Mouse (Mus musculus): ENCODE measurements around the gene Iqgap1. TPM values are rescaled to one million over a fixed set of nuclear protein-coding genes. Genes with fewer than 3 reads are reported as not detected.

The Iqgap1 gene
- polyA plus RNA-seq, 1 experiment from 2014 or later, result 21.7 TPM

GRCm38 (mm10) chr7:80719582-80719981, 106.2 kb downstream of the Iqgap1 start:
- peaks cover 81% of the 10 kb centered on the region for H3K36me3 ChIP-seq
- no peak overlapping the region for H3K4me2 ChIP-seq (replicated peaks)
- H3K4me3 ChIP-seq (replicated peaks), result no peak overlapping the region
- ATAC-seq, result no peak
- H3K27ac ChIP-seq, result no peak overlapping the region
- WGBS, result 97% methylated on average over 7 of the region's 7 CpGs
- H3K4me1 ChIP-seq (replicated peaks), result peaks cover 6% of the 10 kb centered on the region; the same call in 1 of the 2 replicates
- H3K27me3 ChIP-seq, result no peaks in the 10 kb centered on the region
- H3K9me3 ChIP-seq, result no peaks in the 10 kb centered on the region
- no peak overlapping the region for H3K9ac ChIP-seq (replicated peaks)

DNA sequence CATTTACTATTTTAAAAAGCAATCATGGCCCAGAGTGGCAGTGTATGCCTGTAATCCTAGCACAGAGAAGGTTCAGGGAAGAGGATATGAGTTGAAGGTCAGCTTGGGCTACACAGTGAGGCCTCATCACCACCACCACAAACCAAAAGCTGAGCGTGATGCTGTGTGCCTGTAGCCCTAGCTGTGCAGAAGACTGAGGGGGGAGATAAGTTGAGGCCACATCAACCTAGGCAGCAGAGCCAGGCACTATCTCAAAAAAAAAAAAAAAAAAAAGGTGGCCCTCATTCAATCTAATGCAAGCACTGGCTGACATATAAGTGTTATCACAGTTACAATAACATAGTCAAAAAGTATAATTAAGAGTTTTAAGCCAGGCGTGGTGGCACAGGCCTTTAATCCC, 106.7 kb downstream of the Iqgap1 start:
- Histone ChIP-seq H3K9me3 (no peaks in the 10 kb centered on the region), H3K36me3 (peaks cover 78% of the 10 kb centered on the region), H3K4me3 (replicated peaks) (no peak overlapping the region), H3K9ac (replicated peaks) (no peak overlapping the region), H3K4me1 (replicated peaks) (peaks cover 6% of the 10 kb centered on the region; the same call in 1 of the 2 replicates), H3K27me3 (no peaks in the 10 kb centered on the region), H3K27ac (no peak overlapping the region), H3K4me2 (replicated peaks) (no peak overlapping the region)
- ATAC-seq, result no peak
- 89% methylated on average over 2 of the region's 2 CpGs for WGBS

GRCm38 (mm10) chr7:80718471-80718870, 107.3 kb downstream of the Iqgap1 start:
- no peak for ATAC-seq
- Histone ChIP-seq H3K4me1 (replicated peaks) (peaks cover 6% of the 10 kb centered on the region; the same call in 1 of the 2 replicates), H3K9ac (replicated peaks) (no peak overlapping the region), H3K4me3 (replicated peaks) (no peak overlapping the region), H3K4me2 (replicated peaks) (no peak overlapping the region), H3K27me3 (no peaks in the 10 kb centered on the region), H3K9me3 (no peaks in the 10 kb centered on the region), H3K27ac (no peak overlapping the region), H3K36me3 (peaks cover 74% of the 10 kb centered on the region)
- 64% methylated on average over 8 of the region's 8 CpGs for WGBS

DNA sequence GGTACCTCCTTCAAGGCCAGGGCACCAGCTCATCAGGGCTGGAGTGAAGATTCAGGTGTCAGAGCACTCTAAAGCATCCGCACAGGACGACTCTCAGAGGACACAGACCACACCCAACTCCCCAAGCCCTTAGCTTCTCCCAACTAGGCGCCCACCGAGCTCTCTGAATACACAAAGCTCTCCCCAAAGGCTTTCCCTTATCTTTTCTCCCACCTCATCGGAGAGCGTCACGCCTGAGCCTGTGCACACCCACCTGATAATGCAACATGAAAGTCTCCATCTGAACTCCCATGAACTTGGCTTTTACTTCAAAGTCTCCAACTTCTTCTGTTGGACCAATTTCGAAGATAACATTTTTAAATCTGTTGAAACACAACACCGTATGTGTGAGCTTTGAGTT, 109.0 kb downstream of the Iqgap1 start:
- H3K4me3 ChIP-seq (replicated peaks), result no peak overlapping the region
- H3K27me3 ChIP-seq, result no peaks in the 10 kb centered on the region
- peaks cover 68% of the 10 kb centered on the region for H3K36me3 ChIP-seq
- WGBS, result 89% methylated on average over 9 of the region's 9 CpGs
- no peak overlapping the region for H3K27ac ChIP-seq
- peaks cover 6% of the 10 kb centered on the region; the same call in 1 of the 2 replicates for H3K4me1 ChIP-seq (replicated peaks)
- no peak for ATAC-seq
- H3K9ac ChIP-seq (replicated peaks), result no peak overlapping the region
- no peaks in the 10 kb centered on the region for H3K9me3 ChIP-seq
- H3K4me2 ChIP-seq (replicated peaks), result no peak overlapping the region

- 84% methylated on average over 7 of the region's 7 CpGs for WGBS
- H3K4me1 ChIP-seq (replicated peaks), result no peaks in the 10 kb centered on the region
- H3K4me3 ChIP-seq (replicated peaks), result no peak overlapping the region
- no peak overlapping the region for H3K4me2 ChIP-seq (replicated peaks)
- peaks cover 61% of the 10 kb centered on the region for H3K36me3 ChIP-seq
- no peaks in the 10 kb centered on the region for H3K9me3 ChIP-seq
- H3K9ac ChIP-seq (replicated peaks), result no peak overlapping the region
- H3K27me3 ChIP-seq, result no peaks in the 10 kb centered on the region
- no peak for ATAC-seq
- no peak overlapping the region for H3K27ac ChIP-seq
Measured at GRCm38 (mm10) chr7:80715306-80715705, 110.5 kb downstream of the Iqgap1 start.

- Histone ChIP-seq H3K9ac (replicated peaks) (no peak overlapping the region), H3K36me3 (peaks cover 39% of the 10 kb centered on the region), H3K9me3 (no peaks in the 10 kb centered on the region), H3K4me3 (replicated peaks) (no peak overlapping the region), H3K4me2 (replicated peaks) (no peak overlapping the region), H3K27ac (no peak overlapping the region), H3K4me1 (replicated peaks) (no peaks in the 10 kb centered on the region), H3K27me3 (no peaks in the 10 kb centered on the region)
- 88% methylated on average over 8 of the region's 8 CpGs for whole genome bisulfite sequencing
- ATAC-seq, result no peak
Measured at GRCm38 (mm10) chr7:80711496-80711895, 114.3 kb downstream of the Iqgap1 start.

GRCm38 (mm10) chr7:80710333-80710732, 115.4 kb downstream of the Iqgap1 start:
- Histone ChIP-seq H3K9me3 (no peaks in the 10 kb centered on the region), H3K36me3 (peaks cover 30% of the 10 kb centered on the region)

GRCm38 (mm10) chr7:80704066-80704465, 121.7 kb downstream of the Iqgap1 start:
- Histone ChIP-seq H3K9me3 (no peaks in the 10 kb centered on the region), H3K9ac (replicated peaks) (no peak overlapping the region), H3K4me3 (replicated peaks) (no peak overlapping the region), H3K4me2 (replicated peaks) (no peak overlapping the region), H3K27me3 (no peaks in the 10 kb centered on the region), H3K36me3 (0 out of 2 replicates have a peak, but pooled peaks cover 4% of the 10 kb centered on the region), H3K4me1 (replicated peaks) (no peaks in the 10 kb centered on the region), H3K27ac (no peak overlapping the region)
- no peak for ATAC-seq
- 91% methylated on average over 4 of the region's 4 CpGs for WGBS

More at GRCm38 (mm10) chr7:80710333-80710732, 115.4 kb downstream of the Iqgap1 start:
- Histone ChIP-seq H3K27ac (no peak overlapping the region), H3K9ac (replicated peaks) (no peak overlapping the region), H3K4me3 (replicated peaks) (no peak overlapping the region), H3K4me1 (replicated peaks) (no peaks in the 10 kb centered on the region), H3K27me3 (no peaks in the 10 kb centered on the region), H3K4me2 (replicated peaks) (no peak overlapping the region)
- 86% methylated on average over 7 of the region's 7 CpGs for WGBS
- ATAC-seq, result no peak

DNA sequence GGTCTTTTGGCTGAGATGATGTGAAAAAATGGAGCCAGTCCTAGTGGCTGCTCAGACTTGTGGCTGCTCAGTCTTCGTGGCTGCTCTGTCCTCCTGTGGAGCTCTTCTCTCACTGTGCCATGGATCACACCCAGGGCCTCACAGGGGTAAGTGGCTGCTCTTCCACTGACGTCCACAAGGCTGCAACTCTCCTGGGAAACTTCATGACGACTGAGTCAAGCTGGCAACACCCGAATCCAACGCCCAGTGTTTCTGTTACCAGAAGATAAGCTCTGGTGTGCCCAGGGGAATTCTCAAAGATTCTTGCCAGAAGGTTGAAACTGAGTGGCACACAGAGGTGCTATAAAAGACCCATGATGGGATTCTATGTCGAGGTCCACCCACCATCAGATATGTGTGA, 123.3 kb downstream of the Iqgap1 start:
- no peak for ATAC-seq
- Histone ChIP-seq H3K4me2 (replicated peaks) (no peak overlapping the region), H3K9ac (replicated peaks) (no peak overlapping the region), H3K27me3 (no peaks in the 10 kb centered on the region), H3K4me3 (replicated peaks) (no peak overlapping the region), H3K9me3 (no peaks in the 10 kb centered on the region), H3K36me3 (0 out of 2 replicates have a peak, but pooled peaks cover under 1% of the 10 kb centered on the region), H3K27ac (no peak overlapping the region), H3K4me1 (replicated peaks) (no peaks in the 10 kb centered on the region)
- 66% methylated on average over 6 of the region's 6 CpGs for WGBS

DNA sequence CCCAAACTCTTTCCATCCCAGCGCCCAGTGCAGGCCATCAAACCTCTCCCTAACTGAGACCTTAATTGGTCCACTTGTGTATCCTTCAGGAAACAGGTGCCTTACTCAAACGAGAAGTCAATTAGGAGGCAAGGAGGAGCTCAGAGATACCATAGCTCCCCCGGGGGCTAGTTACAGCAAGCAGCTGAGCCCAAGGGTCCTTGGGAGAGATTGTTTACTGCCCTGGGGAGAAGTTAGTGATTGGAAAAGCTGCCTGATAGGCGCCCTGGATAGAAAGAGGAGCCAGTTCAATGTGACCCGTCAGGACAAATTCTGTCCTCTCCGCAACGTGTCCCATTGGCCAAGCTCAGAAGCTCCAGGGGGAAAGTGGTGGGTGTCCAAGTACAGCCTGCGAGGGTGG, 126.1 kb downstream of the Iqgap1 start:
- no peak overlapping the region for H3K27ac ChIP-seq
- H3K36me3 ChIP-seq, result no peaks in the 10 kb centered on the region
- H3K4me2 ChIP-seq (replicated peaks), result no peak overlapping the region
- no peak overlapping the region for H3K9ac ChIP-seq (replicated peaks)
- no peaks in the 10 kb centered on the region for H3K9me3 ChIP-seq
- WGBS, result 62% methylated on average over 8 of the region's 8 CpGs
- no peaks in the 10 kb centered on the region for H3K4me1 ChIP-seq (replicated peaks)
- no peak overlapping the region for H3K4me3 ChIP-seq (replicated peaks)
- no peaks in the 10 kb centered on the region for H3K27me3 ChIP-seq
- no peak for ATAC-seq

- H3K9ac ChIP-seq (replicated peaks), result no peak overlapping the region
- 57% methylated on average over 3 of the region's 3 CpGs for WGBS
- no peak for ATAC-seq
- H3K36me3 ChIP-seq, result no peaks in the 10 kb centered on the region
- H3K9me3 ChIP-seq, result no peaks in the 10 kb centered on the region
- no peaks in the 10 kb centered on the region for H3K27me3 ChIP-seq
- H3K4me2 ChIP-seq (replicated peaks), result no peak overlapping the region
- no peaks in the 10 kb centered on the region for H3K4me1 ChIP-seq (replicated peaks)
- no peak overlapping the region for H3K4me3 ChIP-seq (replicated peaks)
- H3K27ac ChIP-seq, result no peak overlapping the region
Measured at GRCm38 (mm10) chr7:80698940-80699339, 126.8 kb downstream of the Iqgap1 start.

DNA sequence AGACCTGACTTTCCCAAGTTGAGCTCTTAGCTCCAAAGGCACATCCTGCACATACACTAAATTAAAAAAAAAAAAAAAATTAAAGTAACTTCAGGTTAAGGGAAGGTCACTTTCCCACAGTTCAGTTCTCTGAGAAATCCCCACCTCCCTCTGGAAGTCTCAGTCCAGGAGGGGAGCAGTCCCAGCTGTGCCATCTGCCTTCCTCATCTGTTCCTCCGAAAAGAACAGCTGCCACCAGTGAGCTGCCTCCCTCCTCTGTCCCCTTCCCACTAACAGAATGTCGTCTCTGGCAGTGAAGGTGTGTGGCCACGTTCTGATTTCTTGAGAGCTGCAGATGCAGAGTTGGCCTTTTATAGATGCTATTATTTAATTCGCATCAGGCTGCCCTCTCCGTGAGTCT, 127.9 kb downstream of the Iqgap1 start:
- H3K36me3 ChIP-seq, result no peaks in the 10 kb centered on the region
- no peaks in the 10 kb centered on the region for H3K9me3 ChIP-seq
- H3K4me2 ChIP-seq (replicated peaks), result no peak overlapping the region
- H3K4me1 ChIP-seq (replicated peaks), result no peaks in the 10 kb centered on the region
- no peak overlapping the region for H3K9ac ChIP-seq (replicated peaks)
- no peak overlapping the region for H3K27ac ChIP-seq
- ATAC-seq, result no peak
- H3K27me3 ChIP-seq, result no peaks in the 10 kb centered on the region
- WGBS, result 65% methylated on average over 5 of the region's 5 CpGs
- H3K4me3 ChIP-seq (replicated peaks), result no peak overlapping the region

DNA sequence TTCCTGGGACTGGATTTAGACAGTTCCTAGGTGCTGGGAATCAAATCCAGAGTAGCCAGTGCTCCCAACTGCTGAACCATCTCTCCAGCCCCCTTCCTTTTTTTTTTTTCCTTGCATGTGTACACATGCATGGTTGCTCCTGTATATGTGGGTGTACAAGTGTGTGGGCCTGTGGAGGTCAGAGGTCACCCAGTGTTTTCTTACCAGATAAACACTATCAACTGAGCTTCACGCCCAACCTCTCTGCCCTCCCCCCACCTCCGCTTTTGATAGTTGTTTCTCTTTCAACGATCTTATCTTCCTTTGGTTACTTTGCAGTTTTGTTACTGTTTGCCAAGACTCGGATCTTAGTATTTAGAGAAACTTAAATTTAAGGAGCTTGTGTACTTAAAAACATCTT, 128.9 kb downstream of the Iqgap1 start:
- Histone ChIP-seq H3K4me2 (replicated peaks) (no peak overlapping the region), H3K27me3 (no peaks in the 10 kb centered on the region), H3K4me3 (replicated peaks) (no peak overlapping the region), H3K27ac (no peak overlapping the region), H3K9ac (replicated peaks) (no peak overlapping the region), H3K9me3 (no peaks in the 10 kb centered on the region), H3K36me3 (no peaks in the 10 kb centered on the region), H3K4me1 (replicated peaks) (no peaks in the 10 kb centered on the region)
- WGBS, result 75% methylated on average over 4 of the region's 4 CpGs
- ATAC-seq, result no peak

All from midbrain, embryonic 13.5 days (tissue).